Mouse (Mus musculus): ENCODE results near the gene BC024063. TPM values are rescaled to one million over a fixed set of nuclear protein-coding genes. Genes with fewer than 3 reads are reported as not detected.

BC024063 gene
- polyA plus RNA-seq, 1 experiment from 2014 or later: 6.9 TPM

DNA sequence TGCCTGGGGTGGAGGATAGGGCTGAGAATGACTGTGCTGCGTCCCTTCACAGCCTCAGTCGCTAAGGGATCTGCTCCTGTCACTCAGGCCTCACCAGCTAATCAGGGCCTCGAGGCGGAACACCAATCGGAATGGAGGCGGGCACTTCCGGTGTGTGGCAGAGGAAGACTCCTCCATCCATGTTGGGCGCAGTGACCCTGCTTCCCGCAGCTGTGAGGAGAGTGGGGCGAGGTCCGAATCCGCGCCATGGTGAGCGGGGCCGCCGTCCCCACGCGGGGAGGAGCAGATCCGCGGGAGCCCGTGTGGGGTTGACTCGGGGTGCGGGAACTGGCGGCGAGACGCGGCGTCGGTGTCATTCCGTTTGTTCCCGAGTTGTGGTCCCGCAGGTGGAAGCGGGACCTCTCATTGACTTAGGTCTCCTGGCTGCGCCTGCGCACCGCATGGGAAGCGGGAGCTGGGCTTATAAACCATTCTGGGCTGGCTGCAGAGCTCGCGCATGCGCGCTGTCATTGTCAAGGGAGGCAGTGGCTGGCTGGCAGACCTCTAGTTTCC is 44.8 kb downstream of the BC024063 start, which contains the start of gene AU041133:
AU041133 (plus strand) TSS at position 164 of the 552 bp plus-strand sequence.
- Histone ChIP-seq H3K9ac (peak within 1 kb of the TSS; percentile 67), H3K4me3 (ENCODE audit: low read depth, low read length) (peak within 1 kb of the TSS; percentile 74), H3K36me3 (ENCODE audit: insufficient read depth) (no peaks in the 10 kb centered on the region), H3K4me2 (peak within 1 kb of the TSS; percentile 65), H3K4me1 (ENCODE audit: insufficient read depth) (no peaks in the 10 kb centered on the region), H3K27me3 (ENCODE audit: insufficient read depth, low read length) (no peaks in the 10 kb centered on the region), H3K27ac (ENCODE audit: low read depth) (peak within 1 kb of the TSS; percentile 69; the same call in 1 of the 2 replicates), H3K9me3 (ENCODE audit: low read depth, low read length) (peaks cover 23% of the 10 kb centered on the region)
- no peak for TF ChIP-seq CTCF (IDR thresholded peaks at IDR 0.05; ENCODE audit: low read depth)
- WGBS: under 1% methylated on average over 41 of the region's 41 CpGs
- DNase-seq (peak; percentile 91), ATAC-seq (ENCODE audit: insufficient read depth) (peak; percentile 100)

DNA sequence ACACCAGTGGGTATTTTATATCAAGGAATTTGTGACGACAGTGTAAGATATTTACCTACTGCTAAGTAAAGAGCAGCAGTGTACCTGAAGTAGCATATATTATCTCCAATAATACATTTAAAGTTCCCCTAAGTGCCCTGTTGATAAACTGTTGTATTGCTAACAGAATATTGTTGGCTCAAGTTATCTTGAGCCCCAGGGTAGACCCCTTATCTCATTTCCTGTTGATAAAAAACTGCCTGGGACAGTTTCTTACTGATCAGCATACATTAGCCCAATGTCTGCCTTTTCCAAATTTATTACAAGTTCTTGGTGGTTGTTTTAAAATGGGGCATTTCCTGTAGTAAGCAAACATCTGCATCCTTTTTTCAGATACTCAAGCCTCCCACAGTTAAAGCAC is 62.1 kb downstream of the BC024063 start:
- Histone ChIP-seq H3K9ac (no peak overlapping the region), H3K27ac (ENCODE audit: low read depth) (no peak overlapping the region), H3K4me1 (ENCODE audit: insufficient read depth) (no peaks in the 10 kb centered on the region), H3K27me3 (ENCODE audit: insufficient read depth, low read length) (no peaks in the 10 kb centered on the region), H3K4me3 (ENCODE audit: low read depth, low read length) (no peak overlapping the region), H3K4me2 (no peak overlapping the region), H3K36me3 (ENCODE audit: insufficient read depth) (peaks cover 29% of the 10 kb centered on the region; the same call in 1 of the 2 replicates), H3K9me3 (ENCODE audit: low read depth, low read length) (peaks cover 37% of the 10 kb centered on the region)
- WGBS: 89% methylated on average over 1 of the region's 1 CpGs
- ATAC-seq (ENCODE audit: insufficient read depth) (no peak), DNase-seq (no peak)
- no peak for TF ChIP-seq CTCF (IDR thresholded peaks at IDR 0.05; ENCODE audit: low read depth)

DNA sequence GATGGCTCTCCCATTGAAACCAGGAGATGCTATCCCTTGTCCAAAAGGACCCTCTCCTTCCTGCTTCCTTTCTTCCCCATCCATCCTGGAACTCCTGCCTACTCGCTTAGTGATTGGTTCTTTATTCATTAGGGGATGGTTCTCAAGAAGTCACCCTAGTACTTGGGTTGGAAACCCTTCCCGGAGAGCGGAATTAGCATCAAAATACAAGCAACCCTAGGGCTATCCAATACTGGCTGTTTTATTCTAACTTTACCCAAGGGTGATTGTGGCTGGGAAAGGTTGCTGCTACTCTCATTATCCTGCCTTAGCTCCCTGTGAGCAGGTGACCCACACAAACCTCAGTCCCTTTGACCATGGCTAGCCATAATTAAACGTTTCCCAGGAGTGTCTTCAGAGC is 64.4 kb downstream of the BC024063 start:
- Histone ChIP-seq H3K4me2 (no peak overlapping the region), H3K4me1 (ENCODE audit: insufficient read depth) (no peaks in the 10 kb centered on the region), H3K9ac (no peak overlapping the region), H3K4me3 (ENCODE audit: low read depth, low read length) (no peak overlapping the region), H3K36me3 (ENCODE audit: insufficient read depth) (peaks cover 46% of the 10 kb centered on the region), H3K27me3 (ENCODE audit: insufficient read depth, low read length) (no peaks in the 10 kb centered on the region), H3K9me3 (ENCODE audit: low read depth, low read length) (peaks cover 60% of the 10 kb centered on the region), H3K27ac (ENCODE audit: low read depth) (no peak overlapping the region)
- no peak for DNase-seq
- TF ChIP-seq CTCF (IDR thresholded peaks at IDR 0.05; ENCODE audit: low read depth): no peak
- 80% methylated on average over 4 of the region's 4 CpGs for WGBS
- no peak for ATAC-seq (ENCODE audit: insufficient read depth)

Other genes starting within 250 kb of the BC024063 start
- gene Gm32687, start 219.4 kb upstream of the BC024063 start, polyA plus RNA-seq (2014; fragmentation: Nextera tagmentation; extraction: Ambion mirVana): 10.5 and 11.1 TPM in 2 replicates
- 6.4 and 7.2 TPM in 2 replicates for gene Zfp781, start 152.9 kb upstream of the BC024063 start, polyA plus RNA-seq (2014; fragmentation: Nextera tagmentation; extraction: Ambion mirVana)
- gene Zfp873, start 35.2 kb upstream of the BC024063 start, polyA plus RNA-seq (2014; fragmentation: Nextera tagmentation; extraction: Ambion mirVana): 13.5 and 15.7 TPM in 2 replicates
- 5.8 and 7.5 TPM in 2 replicates for gene AU041133, start 44.7 kb downstream of the BC024063 start, polyA plus RNA-seq (2014; fragmentation: Nextera tagmentation; extraction: Ambion mirVana)
- 15.3 and 15.6 TPM in 2 replicates for gene Zfp938, start 157.9 kb downstream of the BC024063 start, polyA plus RNA-seq (2014; fragmentation: Nextera tagmentation; extraction: Ambion mirVana)
- not detected in 2 replicates for gene 4932415D10Rik, start 233.2 kb downstream of the BC024063 start, polyA plus RNA-seq (2014; fragmentation: Nextera tagmentation; extraction: Ambion mirVana)

All from lung, embryonic 14.5 days (tissue).